In the genomic region with DNA sequence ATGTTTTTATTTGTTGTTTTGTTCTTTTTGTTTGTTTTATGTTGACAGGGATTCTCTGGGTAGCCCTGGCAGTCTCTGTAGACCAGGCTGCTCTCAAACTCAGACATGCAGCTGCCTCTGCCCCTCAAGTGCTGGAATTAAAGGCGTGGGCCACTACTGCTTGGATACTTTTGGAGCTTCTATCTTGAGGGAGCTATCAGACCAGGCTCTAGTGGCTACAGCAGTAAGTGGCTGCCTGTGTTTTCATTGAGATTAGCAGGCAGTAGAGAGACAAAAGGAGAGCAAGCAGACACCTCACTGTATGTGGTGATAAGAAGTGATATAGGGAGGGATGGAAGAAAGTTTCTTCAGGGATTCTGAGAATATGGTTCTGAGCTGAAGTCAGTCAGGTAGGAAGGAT, we compare ENCODE assay signal across 25 mouse cellular contexts. TPM values are rescaled to one million over a fixed set of nuclear protein-coding genes. Genes with fewer than 3 reads are reported as not detected.
DNase-seq lines count a peak whose midpoint lies in the region; ATAC-seq and TF ChIP-seq lines count a peak whose summit lies in the region.
"Had no signal": no experiment of that assay in that cellular context is flagged by ENCODE, and none has a peak within 500 bp of the region (broad histone marks: within the 10 kb centered on the region; RNA-seq: fewer than 3 reads in every experiment).

No protein-coding gene starts in this region.

- H3K27me3 ChIP-seq in lung, postnatal 0 days (replicated peaks; ENCODE audit: insufficient read depth, low read length): no peaks in the 10 kb centered on the region
- no peaks in the 10 kb centered on the region for H3K27me3 ChIP-seq in liver, embryonic 12.5 days (replicated peaks)
- no peaks in the 10 kb centered on the region for H3K27me3 ChIP-seq in cerebellum, adult 2 months (ENCODE audit: control insufficient read depth, insufficient read depth, low read length)
- H3K27me3 ChIP-seq: embryonic facial prominence, embryonic 13.5 days; forebrain, embryonic 15.5 days; limb, embryonic 12.5 days; midbrain, embryonic 12.5 days; neural tube, embryonic 13.5 days had no signal

- intact Hi-C loops in gastrocnemius, postnatal 36 days (cut with DNase I): no loop called here

- H3K4me2 ChIP-seq in lung, postnatal 0 days (replicated peaks; ENCODE audit: low read depth, low read length): no peak overlapping the region
- no peak overlapping the region for H3K4me2 ChIP-seq in liver, embryonic 12.5 days
- H3K4me2 ChIP-seq: embryonic facial prominence, embryonic 13.5 days; forebrain, embryonic 15.5 days; hindbrain, embryonic 14.5 days; limb, embryonic 12.5 days; midbrain, embryonic 12.5 days; neural tube, embryonic 13.5 days had no signal

- H3K4me3 ChIP-seq in lung, postnatal 0 days (ENCODE audit: low read depth, low read length): no peak overlapping the region
- H3K4me3 ChIP-seq in liver, embryonic 12.5 days: no peak overlapping the region
- H3K4me3 ChIP-seq in cerebellum, adult 2 months (replicated peaks; ENCODE audit: insufficient read depth, low read depth, low read length): no peak overlapping the region
- H3K4me3 ChIP-seq: embryonic facial prominence, embryonic 13.5 days; forebrain, embryonic 10.5 days; forebrain, embryonic 15.5 days; gastrocnemius, adult 2 months; layer of hippocampus, adult 2 months; left cerebral cortex, adult 2 months; limb, embryonic 12.5 days; midbrain, embryonic 12.5 days; neural tube, embryonic 13.5 days had no signal

- WGBS in lung, postnatal 0 days: 48% methylated on average over 1 of the region's 1 CpGs
- 23% methylated on average over 1 of the region's 1 CpGs for WGBS in liver, embryonic 12.5 days (ENCODE audit: insufficient replicate concordance)
- 88% methylated on average over 1 of the region's 1 CpGs for WGBS in cerebellum, adult 2 months

- H3K9ac ChIP-seq in lung, postnatal 0 days (replicated peaks; ENCODE audit: low read depth): no peak overlapping the region
- no peak overlapping the region for H3K9ac ChIP-seq in liver, embryonic 12.5 days
- H3K9ac ChIP-seq: embryonic facial prominence, embryonic 13.5 days; forebrain, embryonic 15.5 days; hindbrain, embryonic 14.5 days; limb, embryonic 12.5 days; midbrain, embryonic 12.5 days; neural tube, embryonic 13.5 days had no signal

- peak overlapping the region; percentile 9; the same call in 1 of the 2 replicates for H3K27ac ChIP-seq in lung, postnatal 0 days (ENCODE audit: low read length)
- no peak overlapping the region for H3K27ac ChIP-seq in liver, embryonic 12.5 days
- H3K27ac ChIP-seq in cerebellum, adult 2 months (ENCODE audit: insufficient read depth, low read length): no peak overlapping the region
- H3K27ac ChIP-seq: embryonic facial prominence, embryonic 13.5 days; forebrain, embryonic 10.5 days; forebrain, embryonic 15.5 days; gastrocnemius, adult 2 months; hindbrain, embryonic 14.5 days; layer of hippocampus, adult 2 months; left cerebral cortex, adult 2 months; limb, embryonic 12.5 days; midbrain, embryonic 12.5 days; neural tube, embryonic 13.5 days had no signal

- DNase-seq in lung, postnatal 0 days (ENCODE audit: low spot score): no peak
- no peak for DNase-seq in lung, postnatal 25 days (ENCODE audit: low spot score)
- no peak for DNase-seq in cerebellum, adult 2 months
- no peak for DNase-seq in gastrocnemius, postnatal 36 days
- DNase-seq: adrenal gland, postnatal 36 days; B cell, adult 2 months; cerebellum, adult 11-12 months; cerebellum, postnatal 10 days; gastrocnemius, adult 2 months; kidney, adult 18-20 months; kidney, postnatal 36 days; lung, adult 18-20 months had no signal

- TF ChIP-seq EP300 in lung, postnatal 0 days (IDR thresholded peaks at IDR 0.05): no peak

- TF ChIP-seq POLR2A in cerebellum, adult 2 months (IDR thresholded peaks at IDR 0.05; ENCODE audit: borderline replicate concordance, insufficient read depth, low read length): no peak

- H3K4me1 ChIP-seq in lung, postnatal 0 days (ENCODE audit: insufficient read depth, low read depth, low read length): peaks cover 15% of the 10 kb centered on the region; the same call in 1 of the 2 replicates
- peaks cover 19% of the 10 kb centered on the region for H3K4me1 ChIP-seq in liver, embryonic 12.5 days
- H3K4me1 ChIP-seq in cerebellum, adult 2 months (ENCODE audit: control insufficient read depth, insufficient read depth, low read length): peaks cover 10% of the 10 kb centered on the region; the same call in 1 of the 2 replicates
- H3K4me1 ChIP-seq: forebrain, embryonic 10.5 days; limb, embryonic 12.5 days; midbrain, embryonic 12.5 days; neural tube, embryonic 13.5 days had no signal

- H3K9me3 ChIP-seq in lung, postnatal 0 days (ENCODE audit: low read length): no peaks in the 10 kb centered on the region
- H3K9me3 ChIP-seq in liver, embryonic 12.5 days (replicated peaks): no peaks in the 10 kb centered on the region
- H3K9me3 ChIP-seq: embryonic facial prominence, embryonic 13.5 days; forebrain, embryonic 10.5 days; forebrain, embryonic 15.5 days; limb, embryonic 12.5 days; midbrain, embryonic 12.5 days; neural tube, embryonic 13.5 days had no signal

- no peak for ATAC-seq in lung, postnatal 0 days
- ATAC-seq in liver, embryonic 12.5 days: peak; percentile 68
- ATAC-seq in megakaryocyte progenitor cell, adult 5-6 weeks (replicated peaks; ENCODE audit: poor library complexity): peak; percentile 25
- ATAC-seq: activated CD4-positive, CD25-positive, alpha-beta regulatory T cell, adult 4 months; forebrain, embryonic 15.5 days; inflammation-experienced regulatory T-cells, adult 6 months had no signal

- no peaks in the 10 kb centered on the region for H3K36me3 ChIP-seq in lung, postnatal 0 days (ENCODE audit: insufficient read depth, low read length)
- no peaks in the 10 kb centered on the region for H3K36me3 ChIP-seq in liver, embryonic 12.5 days
- H3K36me3 ChIP-seq: embryonic facial prominence, embryonic 13.5 days; forebrain, embryonic 10.5 days; forebrain, embryonic 15.5 days; limb, embryonic 12.5 days; midbrain, embryonic 12.5 days; neural tube, embryonic 13.5 days had no signal

- TF ChIP-seq CTCF in lung, postnatal 0 days (IDR thresholded peaks at IDR 0.05): no peak
- no peak for TF ChIP-seq CTCF in cerebellum, adult 2 months (IDR thresholded peaks at IDR 0.05; ENCODE audit: borderline replicate concordance, insufficient read depth, low read depth, low read length)

RNA-seq across cellular contexts. Expression of gene Lyst, which starts 21.4 kb away (rescaled TPM):
- polyA plus RNA-seq in lung, postnatal 0 days (2015; fragmentation: Nextera tagmentation; extraction: Ambion mirVana): 7.1 and 7.8 TPM in 2 replicates
- polyA plus RNA-seq in liver, embryonic 12.5 days (2016; fragmentation: Nextera tagmentation; extraction: Ambion mirVana): 1.9 TPM in 2 replicates
- 55.4 and 68.7 TPM in 2 replicates for total RNA-seq in megakaryocyte progenitor cell, adult 5-6 weeks (2015)
- 48.7 and 55.6 TPM in 2 replicates for total RNA-seq in megakaryocyte progenitor cell, adult 5-6 weeks (2017)
- 14.5 and 19.4 TPM in 2 replicates for polyA plus RNA-seq in cerebellum, adult 2 months (2012; rRNA removed)
- total RNA-seq in gastrocnemius, postnatal 36 days (2021): 1 to 10 TPM; 4.9 to 5.7 TPM
